Mouse (Mus musculus): ENCODE measurements around the gene Rsad2. TPM values are rescaled to one million over a fixed set of nuclear protein-coding genes. Genes with fewer than 3 reads are reported as not detected.

Rsad2 gene
- polyA plus RNA-seq, 1 experiment from 2014 or later: 0.84 TPM

GRCm38 (mm10) chr12:26418322-26418721 is 37.9 kb downstream of the Rsad2 start:
- Histone ChIP-seq H3K9ac (ENCODE audit: low read length) (no peak overlapping the region), H3K9me3 (ENCODE audit: control insufficient read depth, low read length) (no peaks in the 10 kb centered on the region), H3K4me2 (ENCODE audit: low read depth, low read length) (no peak overlapping the region), H3K36me3 (ENCODE audit: control insufficient read depth, insufficient read depth, low read length) (no peaks in the 10 kb centered on the region), H3K4me3 (ENCODE audit: low read length) (no peak overlapping the region), H3K4me1 (replicated peaks; ENCODE audit: control insufficient read depth, insufficient read depth, low read length) (peaks cover 8% of the 10 kb centered on the region; the same call in 1 of the 2 replicates), H3K27ac (ENCODE audit: low read length) (no peak overlapping the region), H3K27me3 (ENCODE audit: control insufficient read depth, insufficient read depth, low read depth, low read length) (no peaks in the 10 kb centered on the region)
- ATAC-seq (ENCODE audit: low read depth): no peak
- 71% methylated on average over 4 of the region's 4 CpGs for WGBS

DNA sequence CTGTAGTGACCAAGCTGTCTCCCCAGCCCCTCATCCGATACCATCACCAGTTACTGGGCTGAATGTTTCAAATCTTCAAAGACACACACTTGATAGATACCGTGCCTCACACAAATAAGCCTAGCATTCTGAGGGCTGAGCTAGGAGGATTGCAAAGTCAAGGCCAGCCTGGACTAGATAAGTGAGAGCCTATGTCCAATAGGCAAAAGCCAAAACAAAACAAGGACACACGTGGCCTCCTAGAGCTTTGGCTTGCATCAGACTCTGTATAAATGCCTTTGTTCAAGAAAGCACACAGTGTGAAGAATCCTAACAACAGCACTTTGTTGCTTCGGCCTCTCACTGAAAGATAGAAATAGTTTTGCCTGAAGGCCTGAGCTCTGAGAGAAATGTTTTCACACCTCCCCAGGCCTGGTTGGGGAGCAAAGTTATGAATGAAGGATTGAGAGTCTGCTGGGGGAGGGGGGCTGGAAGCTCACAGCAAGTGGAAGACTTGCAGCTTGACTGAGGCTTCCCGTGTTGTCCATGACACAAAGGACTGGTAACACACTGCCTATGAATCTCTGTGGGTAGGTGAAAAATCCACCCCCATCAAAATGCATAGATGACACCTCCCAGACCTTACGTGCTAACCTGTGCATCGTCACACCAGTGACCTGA is 39.5 kb downstream of the Rsad2 start:
- H3K27ac ChIP-seq (ENCODE audit: low read length): no peak overlapping the region
- H3K4me2 ChIP-seq (ENCODE audit: low read depth, low read length): no peak overlapping the region
- H3K4me1 ChIP-seq (replicated peaks; ENCODE audit: control insufficient read depth, insufficient read depth, low read length): peaks cover 23% of the 10 kb centered on the region
- no peaks in the 10 kb centered on the region for H3K36me3 ChIP-seq (ENCODE audit: control insufficient read depth, insufficient read depth, low read length)
- H3K9me3 ChIP-seq (ENCODE audit: control insufficient read depth, low read length): no peaks in the 10 kb centered on the region
- WGBS: 78% methylated on average over 7 of the region's 7 CpGs
- no peak overlapping the region for H3K4me3 ChIP-seq (ENCODE audit: low read length)
- no peak for ATAC-seq (ENCODE audit: low read depth)
- H3K9ac ChIP-seq (ENCODE audit: low read length): no peak overlapping the region
- no peaks in the 10 kb centered on the region for H3K27me3 ChIP-seq (ENCODE audit: control insufficient read depth, insufficient read depth, low read depth, low read length)

- Histone ChIP-seq H3K27me3 (ENCODE audit: control insufficient read depth, insufficient read depth, low read depth, low read length) (no peaks in the 10 kb centered on the region), H3K9me3 (ENCODE audit: control insufficient read depth, low read length) (no peaks in the 10 kb centered on the region), H3K9ac (ENCODE audit: low read length) (peak within 1 kb of the TSS; percentile 95), H3K36me3 (ENCODE audit: control insufficient read depth, insufficient read depth, low read length) (no peaks in the 10 kb centered on the region), H3K4me3 (ENCODE audit: low read length) (peak within 1 kb of the TSS; percentile 82), H3K4me1 (replicated peaks; ENCODE audit: control insufficient read depth, insufficient read depth, low read length) (peaks cover 33% of the 10 kb centered on the region), H3K4me2 (ENCODE audit: low read depth, low read length) (peak within 1 kb of the TSS; percentile 66), H3K27ac (ENCODE audit: low read length) (peak within 1 kb of the TSS; percentile 76)
- ATAC-seq (ENCODE audit: low read depth): peak; percentile 87
- under 1% methylated on average over 41 of the region's 45 CpGs for WGBS
These were observed 41.0 kb downstream of the Rsad2 start, which contains the start of gene Rnf144a for GRCm38 (mm10) chr12:26415104-26415771. Rnf144a (minus strand) TSS chr12:26415254.

- ATAC-seq (ENCODE audit: low read depth): peak; percentile 53
- Histone ChIP-seq H3K27ac (ENCODE audit: low read length) (peak overlapping the region; percentile 76), H3K9me3 (ENCODE audit: control insufficient read depth, low read length) (no peaks in the 10 kb centered on the region), H3K4me2 (ENCODE audit: low read depth, low read length) (peak overlapping the region; percentile 66), H3K4me3 (ENCODE audit: low read length) (peak overlapping the region; percentile 82), H3K4me1 (replicated peaks; ENCODE audit: control insufficient read depth, insufficient read depth, low read length) (peaks cover 37% of the 10 kb centered on the region), H3K36me3 (ENCODE audit: control insufficient read depth, insufficient read depth, low read length) (no peaks in the 10 kb centered on the region), H3K9ac (ENCODE audit: low read length) (peak overlapping the region; percentile 95), H3K27me3 (ENCODE audit: control insufficient read depth, insufficient read depth, low read depth, low read length) (no peaks in the 10 kb centered on the region)
- WGBS: under 1% methylated on average over 52 of the region's 64 CpGs
These were observed 41.7 kb downstream of the Rsad2 start for GRCm38 (mm10) chr12:26414451-26415103.

- H3K9me3 ChIP-seq (ENCODE audit: control insufficient read depth, low read length): no peaks in the 10 kb centered on the region
- H3K4me2 ChIP-seq (ENCODE audit: low read depth, low read length): peak overlapping the region; percentile 66
- H3K4me3 ChIP-seq (ENCODE audit: low read length): peak overlapping the region; percentile 82
- no peaks in the 10 kb centered on the region for H3K27me3 ChIP-seq (ENCODE audit: control insufficient read depth, insufficient read depth, low read depth, low read length)
- WGBS: 4% methylated on average over 8 of the region's 8 CpGs
- no peaks in the 10 kb centered on the region for H3K36me3 ChIP-seq (ENCODE audit: control insufficient read depth, insufficient read depth, low read length)
- H3K9ac ChIP-seq (ENCODE audit: low read length): peak overlapping the region; percentile 95
- ATAC-seq (ENCODE audit: low read depth): peak; percentile 17
- H3K4me1 ChIP-seq (replicated peaks; ENCODE audit: control insufficient read depth, insufficient read depth, low read length): peaks cover 37% of the 10 kb centered on the region
- peak overlapping the region; percentile 76 for H3K27ac ChIP-seq (ENCODE audit: low read length)
These were observed 42.3 kb downstream of the Rsad2 start for GRCm38 (mm10) chr12:26413961-26414411.

GRCm38 (mm10) chr12:26412802-26413201 is 43.5 kb downstream of the Rsad2 start:
- H3K27me3 ChIP-seq (ENCODE audit: control insufficient read depth, insufficient read depth, low read depth, low read length): no peaks in the 10 kb centered on the region
- peak overlapping the region; percentile 32; the same call in 1 of the 2 replicates for H3K27ac ChIP-seq (ENCODE audit: low read length)
- no peak for ATAC-seq (ENCODE audit: low read depth)
- no peaks in the 10 kb centered on the region for H3K9me3 ChIP-seq (ENCODE audit: control insufficient read depth, low read length)
- WGBS: 46% methylated on average over 6 of the region's 6 CpGs
- H3K9ac ChIP-seq (ENCODE audit: low read length): peak overlapping the region; percentile 95
- H3K36me3 ChIP-seq (ENCODE audit: control insufficient read depth, insufficient read depth, low read length): no peaks in the 10 kb centered on the region
- peak overlapping the region; percentile 82 for H3K4me3 ChIP-seq (ENCODE audit: low read length)
- peaks cover 47% of the 10 kb centered on the region for H3K4me1 ChIP-seq (replicated peaks; ENCODE audit: control insufficient read depth, insufficient read depth, low read length)
- H3K4me2 ChIP-seq (ENCODE audit: low read depth, low read length): peak overlapping the region; percentile 66

GRCm38 (mm10) chr12:26411841-26412450 is 44.3 kb downstream of the Rsad2 start:
- H3K9ac ChIP-seq (ENCODE audit: low read length): peak overlapping the region; percentile 95; the same call in 1 of the 2 replicates
- ATAC-seq (ENCODE audit: low read depth): no peak
- no peaks in the 10 kb centered on the region for H3K36me3 ChIP-seq (ENCODE audit: control insufficient read depth, insufficient read depth, low read length)
- no peaks in the 10 kb centered on the region for H3K27me3 ChIP-seq (ENCODE audit: control insufficient read depth, insufficient read depth, low read depth, low read length)
- H3K9me3 ChIP-seq (ENCODE audit: control insufficient read depth, low read length): no peaks in the 10 kb centered on the region
- 46% methylated on average over 10 of the region's 10 CpGs for WGBS
- H3K4me3 ChIP-seq (ENCODE audit: low read length): peak overlapping the region; percentile 82
- H3K4me2 ChIP-seq (ENCODE audit: low read depth, low read length): peak overlapping the region; percentile 66
- H3K27ac ChIP-seq (ENCODE audit: low read length): peak overlapping the region; percentile 42
- peaks cover 49% of the 10 kb centered on the region for H3K4me1 ChIP-seq (replicated peaks; ENCODE audit: control insufficient read depth, insufficient read depth, low read length)

DNA sequence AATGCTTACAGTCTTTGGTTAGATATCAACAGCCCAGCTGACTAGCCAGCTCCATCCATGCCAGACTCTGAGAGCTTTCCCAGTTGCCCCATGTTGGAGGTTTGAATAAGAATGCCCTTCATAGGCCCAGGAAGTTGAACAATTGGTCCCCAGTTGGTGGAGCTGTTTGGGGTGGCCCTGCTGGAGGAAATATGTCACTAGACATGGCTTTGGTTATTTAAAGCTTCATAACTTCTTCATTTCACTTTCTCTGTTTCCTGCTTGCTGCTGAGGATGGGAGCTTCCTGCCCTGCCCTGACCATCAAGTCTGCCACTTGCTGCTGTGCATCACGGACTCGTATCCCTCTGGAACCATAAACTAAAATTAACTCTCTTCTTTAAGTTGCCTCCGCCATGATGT is 45.8 kb downstream of the Rsad2 start:
- no peaks in the 10 kb centered on the region for H3K36me3 ChIP-seq (ENCODE audit: control insufficient read depth, insufficient read depth, low read length)
- 84% methylated on average over 3 of the region's 3 CpGs for WGBS
- no peak overlapping the region for H3K4me2 ChIP-seq (ENCODE audit: low read depth, low read length)
- no peak overlapping the region for H3K9ac ChIP-seq (ENCODE audit: low read length)
- no peak overlapping the region for H3K27ac ChIP-seq (ENCODE audit: low read length)
- H3K27me3 ChIP-seq (ENCODE audit: control insufficient read depth, insufficient read depth, low read depth, low read length): no peaks in the 10 kb centered on the region
- no peak for ATAC-seq (ENCODE audit: low read depth)
- no peak overlapping the region for H3K4me3 ChIP-seq (ENCODE audit: low read length)
- H3K9me3 ChIP-seq (ENCODE audit: control insufficient read depth, low read length): no peaks in the 10 kb centered on the region
- H3K4me1 ChIP-seq (replicated peaks; ENCODE audit: control insufficient read depth, insufficient read depth, low read length): peaks cover 60% of the 10 kb centered on the region

- WGBS: 50% methylated on average over 9 of the region's 9 CpGs
- no peak for ATAC-seq (ENCODE audit: low read depth)
These were observed 47.5 kb downstream of the Rsad2 start for GRCm38 (mm10) chr12:26408707-26409106.

More at GRCm38 (mm10) chr12:26408707-26409106, 47.5 kb downstream of the Rsad2 start:
- Histone ChIP-seq H3K36me3 (ENCODE audit: control insufficient read depth, insufficient read depth, low read length) (no peaks in the 10 kb centered on the region), H3K4me1 (replicated peaks; ENCODE audit: control insufficient read depth, insufficient read depth, low read length) (peaks cover 73% of the 10 kb centered on the region), H3K9ac (ENCODE audit: low read length) (no peak overlapping the region), H3K27ac (ENCODE audit: low read length) (no peak overlapping the region), H3K4me3 (ENCODE audit: low read length) (no peak overlapping the region), H3K4me2 (ENCODE audit: low read depth, low read length) (no peak overlapping the region), H3K27me3 (ENCODE audit: control insufficient read depth, insufficient read depth, low read depth, low read length) (no peaks in the 10 kb centered on the region), H3K9me3 (ENCODE audit: control insufficient read depth, low read length) (no peaks in the 10 kb centered on the region)
